Mouse (Mus musculus): ENCODE results near the gene Krtcap2.

DNA sequence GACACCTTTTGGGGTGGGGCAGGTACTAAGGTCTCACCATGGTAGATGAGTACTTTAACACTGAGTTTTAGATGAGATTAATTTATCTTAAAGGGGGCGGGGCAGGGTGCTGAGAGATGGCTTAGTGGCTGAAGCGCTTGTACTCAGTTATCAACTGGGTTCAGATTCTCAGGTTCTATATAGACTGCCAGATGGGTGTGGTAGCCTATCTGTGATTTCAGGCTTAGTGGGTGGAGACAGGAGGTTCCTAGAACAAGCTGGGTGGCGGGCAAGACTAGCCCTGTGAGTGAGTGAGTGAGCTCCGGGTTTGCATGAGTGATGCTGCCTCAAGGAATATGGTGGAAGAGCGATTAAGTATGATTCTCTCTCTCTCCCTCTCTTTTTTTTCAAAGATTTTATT is 9.2 kb downstream of the Krtcap2 start:
- TF ChIP-seq CTCF (IDR thresholded peaks at IDR 0.05) (no peak), EP300 (IDR thresholded peaks at IDR 0.05) (no peak)
